Mouse (Mus musculus) embryo, embryonic 10 days (tissue): ENCODE data around the gene Ndufaf2.
A peak's percentile ranks its signal among the peaks of the same experiment; 100 is the strongest.

ENCODE experiments used
- DNase-seq: peaks from one replicate; pipeline ENCODE4 v3.0.0-alpha.2; 2015; ENCODE audit warnings: low spot score

Ndufaf2 gene

GRCm38 (mm10) chr13:108138403-108138977, 19.9 kb downstream of the Ndufaf2 start:
- no peak for DNase-seq

GRCm38 (mm10) chr13:108135617-108136016, 22.8 kb downstream of the Ndufaf2 start:
- DNase-seq = no peak

- DNase-seq = no peak
These were observed 26.2 kb downstream of the Ndufaf2 start for GRCm38 (mm10) chr13:108132031-108132819.

- no peak for DNase-seq
These were observed 27.7 kb downstream of the Ndufaf2 start for GRCm38 (mm10) chr13:108130737-108131136.

GRCm38 (mm10) chr13:108129070-108129469, 29.4 kb downstream of the Ndufaf2 start:
- no peak for DNase-seq

GRCm38 (mm10) chr13:108127883-108128282, 30.5 kb downstream of the Ndufaf2 start:
- no peak for DNase-seq

GRCm38 (mm10) chr13:108127130-108127529, 31.3 kb downstream of the Ndufaf2 start:
- peak; percentile 78 for DNase-seq

GRCm38 (mm10) chr13:108126246-108126645, 32.2 kb downstream of the Ndufaf2 start:
- DNase-seq = no peak

GRCm38 (mm10) chr13:108124096-108124495, 34.3 kb downstream of the Ndufaf2 start:
- no peak for DNase-seq

GRCm38 (mm10) chr13:108123109-108123723, 35.2 kb downstream of the Ndufaf2 start:
- DNase-seq = no peak

GRCm38 (mm10) chr13:108119411-108120310, 38.8 kb downstream of the Ndufaf2 start:
- no peak for DNase-seq

GRCm38 (mm10) chr13:108118188-108118587, 40.2 kb downstream of the Ndufaf2 start:
- no peak for DNase-seq

- DNase-seq = no peak
These were observed 40.8 kb downstream of the Ndufaf2 start for GRCm38 (mm10) chr13:108117654-108118053.

- DNase-seq = no peak
These were observed 44.2 kb downstream of the Ndufaf2 start for GRCm38 (mm10) chr13:108114257-108114656.

GRCm38 (mm10) chr13:108113536-108113935, 44.9 kb downstream of the Ndufaf2 start:
- no peak for DNase-seq

- no peak for DNase-seq
These were observed 47.5 kb downstream of the Ndufaf2 start for GRCm38 (mm10) chr13:108110929-108111328.

GRCm38 (mm10) chr13:108100700-108101099, 57.7 kb downstream of the Ndufaf2 start:
- DNase-seq = no peak

GRCm38 (mm10) chr13:108096446-108096845, 62.0 kb downstream of the Ndufaf2 start:
- DNase-seq = no peak

- no peak for DNase-seq
These were observed 62.8 kb downstream of the Ndufaf2 start for GRCm38 (mm10) chr13:108095617-108096016.

- DNase-seq = no peak
These were observed 63.7 kb downstream of the Ndufaf2 start for GRCm38 (mm10) chr13:108094681-108095080.

GRCm38 (mm10) chr13:108092290-108092689, 66.1 kb downstream of the Ndufaf2 start:
- DNase-seq = no peak

- DNase-seq = no peak
These were observed 71.7 kb downstream of the Ndufaf2 start for GRCm38 (mm10) chr13:108086724-108087123.
